Mouse (Mus musculus): Measurements from ENCODE around the gene Tcf7. TPM values are rescaled to one million over a fixed set of nuclear protein-coding genes. Genes with fewer than 3 reads are reported as not detected.

Gene Tcf7
- polyA plus RNA-seq, 1 experiment from 2014 or later = 9.2 TPM

DNA sequence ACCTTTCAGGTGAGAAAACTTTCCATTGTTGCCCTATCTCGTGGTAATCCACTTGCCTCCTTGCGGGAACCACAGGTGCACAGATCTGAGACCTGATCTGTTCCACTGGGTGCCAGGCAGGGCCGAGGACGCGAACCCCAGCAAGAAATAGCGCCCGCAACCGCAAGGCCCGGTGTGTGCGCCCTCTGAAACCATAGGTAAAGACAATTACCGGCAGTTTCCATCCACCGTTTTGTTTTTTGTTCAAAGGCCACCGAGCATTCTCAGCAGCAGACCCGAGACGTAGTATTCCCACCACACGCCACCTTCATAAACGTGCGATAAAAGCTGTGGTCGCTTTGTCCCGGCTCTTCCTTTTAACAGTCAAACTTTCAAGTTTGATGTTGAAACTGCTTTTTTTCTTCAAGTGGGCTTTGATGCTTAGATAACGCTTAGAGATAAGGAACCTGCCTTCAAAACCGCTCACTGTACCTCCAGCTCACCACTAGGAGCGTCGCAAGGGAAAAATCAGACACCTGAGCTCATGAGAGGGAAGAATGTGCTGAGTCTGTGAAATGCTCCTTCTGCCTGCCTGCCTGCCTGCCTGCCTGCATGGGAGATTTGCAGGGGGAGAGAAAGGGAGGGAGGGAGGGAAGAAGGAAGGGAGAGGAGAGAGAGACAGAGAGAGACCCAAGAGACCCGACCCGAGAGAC, 31.4 kb upstream of the Tcf7 start:
- Histone ChIP-seq H3K9me3 (replicated peaks; ENCODE audit: control insufficient read depth, low read length) (no peaks in the 10 kb centered on the region), H3K27ac (replicated peaks; ENCODE audit: low read depth, low read length) (no peak overlapping the region)
- DNase-seq (ENCODE audit: low spot score) = peak; percentile 68

DNA sequence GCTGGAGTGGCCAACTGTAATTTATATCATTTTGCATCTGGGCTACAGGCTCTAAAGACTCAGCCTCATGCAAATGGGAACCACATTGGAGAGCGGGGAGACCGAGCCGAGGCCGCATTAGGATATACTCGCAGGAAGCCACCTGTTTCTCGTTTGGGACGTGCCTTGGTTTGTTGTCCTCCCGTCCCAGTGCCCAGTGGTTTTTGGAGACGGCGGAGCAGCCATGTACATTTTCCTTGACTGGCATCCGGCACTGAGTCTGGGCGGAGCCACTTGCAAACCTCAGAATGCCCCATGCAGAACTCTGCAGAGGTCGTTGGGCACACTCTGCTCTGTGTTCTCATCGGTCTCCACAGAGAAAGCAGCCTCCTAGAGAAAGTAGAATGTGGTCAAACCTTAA, 27.9 kb upstream of the Tcf7 start:
- no peaks in the 10 kb centered on the region for H3K27me3 ChIP-seq (ENCODE audit: control insufficient read depth, insufficient read depth, low read length)
- H3K4me3 ChIP-seq (ENCODE audit: low read depth, low read length) = no peak overlapping the region
- H3K9ac ChIP-seq (replicated peaks; ENCODE audit: low read length) = no peak overlapping the region
- H3K27ac ChIP-seq (replicated peaks; ENCODE audit: low read depth, low read length) = no peak overlapping the region
- ATAC-seq (replicated peaks; ENCODE audit: insufficient number of reproducible peaks, low FRiP score, low TSS enrichment, low read depth) (no peak), DNase-seq (ENCODE audit: low spot score) (peak; percentile 79)
- 42% methylated on average over 14 of the region's 14 CpGs for WGBS
- H3K4me2 ChIP-seq (ENCODE audit: low read depth, low read length) = no peak overlapping the region
- peaks cover 3% of the 10 kb centered on the region; the same call in 1 of the 2 replicates for H3K4me1 ChIP-seq (ENCODE audit: control insufficient read depth, insufficient read depth, low read length)
- no peaks in the 10 kb centered on the region for H3K9me3 ChIP-seq (replicated peaks; ENCODE audit: control insufficient read depth, low read length)
- H3K36me3 ChIP-seq (replicated peaks; ENCODE audit: control insufficient read depth, insufficient read depth, low read depth, low read length) = no peaks in the 10 kb centered on the region

More for the DNA sequence above, 31.4 kb upstream of the Tcf7 start:
- Histone ChIP-seq H3K27me3 (ENCODE audit: control insufficient read depth, insufficient read depth, low read length) (no peaks in the 10 kb centered on the region), H3K9ac (replicated peaks; ENCODE audit: low read length) (no peak overlapping the region), H3K4me3 (ENCODE audit: low read depth, low read length) (no peak overlapping the region), H3K4me2 (ENCODE audit: low read depth, low read length) (0 out of 2 replicates have a peak overlapping the region, but pooled peaks have one; percentile 2), H3K4me1 (ENCODE audit: control insufficient read depth, insufficient read depth, low read length) (peaks cover 3% of the 10 kb centered on the region; the same call in 1 of the 2 replicates), H3K36me3 (replicated peaks; ENCODE audit: control insufficient read depth, insufficient read depth, low read depth, low read length) (no peaks in the 10 kb centered on the region)
- ATAC-seq (replicated peaks; ENCODE audit: insufficient number of reproducible peaks, low FRiP score, low TSS enrichment, low read depth) = no peak
- WGBS = 13% methylated on average over 26 of the region's 26 CpGs

DNA sequence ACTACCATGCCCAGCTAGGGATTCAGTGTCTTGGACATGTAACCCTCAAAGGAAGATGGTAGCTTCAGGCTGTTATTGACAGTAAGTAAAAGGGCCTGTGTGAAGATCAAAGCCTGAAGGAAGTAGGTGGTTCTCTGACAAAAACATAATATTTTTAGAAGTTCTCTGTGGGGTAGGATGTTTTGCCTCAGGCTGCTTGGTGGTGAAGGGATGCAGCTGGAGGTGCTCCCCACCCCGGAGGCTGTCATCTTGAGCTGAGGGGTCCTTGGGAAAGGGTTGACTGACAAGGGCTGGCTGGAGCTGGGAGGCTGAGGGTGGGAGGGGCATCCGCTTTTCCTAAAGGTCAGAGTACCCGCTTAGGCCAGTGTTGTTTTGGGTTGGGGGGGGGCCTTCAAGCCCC, 26.7 kb upstream of the Tcf7 start:
- H3K9ac ChIP-seq (replicated peaks; ENCODE audit: low read length) = no peak overlapping the region
- 41% methylated on average over 3 of the region's 3 CpGs for WGBS
- no peaks in the 10 kb centered on the region for H3K9me3 ChIP-seq (replicated peaks; ENCODE audit: control insufficient read depth, low read length)
- H3K4me1 ChIP-seq (ENCODE audit: control insufficient read depth, insufficient read depth, low read length) = no peaks in the 10 kb centered on the region; the same call in 1 of the 2 replicates
- H3K4me3 ChIP-seq (ENCODE audit: low read depth, low read length) = no peak overlapping the region
- ATAC-seq (replicated peaks; ENCODE audit: insufficient number of reproducible peaks, low FRiP score, low TSS enrichment, low read depth) (no peak), DNase-seq (ENCODE audit: low spot score) (no peak)
- no peak overlapping the region for H3K27ac ChIP-seq (replicated peaks; ENCODE audit: low read depth, low read length)
- H3K4me2 ChIP-seq (ENCODE audit: low read depth, low read length) = no peak overlapping the region
- no peaks in the 10 kb centered on the region for H3K36me3 ChIP-seq (replicated peaks; ENCODE audit: control insufficient read depth, insufficient read depth, low read depth, low read length)
- no peaks in the 10 kb centered on the region for H3K27me3 ChIP-seq (ENCODE audit: control insufficient read depth, insufficient read depth, low read length)

DNA sequence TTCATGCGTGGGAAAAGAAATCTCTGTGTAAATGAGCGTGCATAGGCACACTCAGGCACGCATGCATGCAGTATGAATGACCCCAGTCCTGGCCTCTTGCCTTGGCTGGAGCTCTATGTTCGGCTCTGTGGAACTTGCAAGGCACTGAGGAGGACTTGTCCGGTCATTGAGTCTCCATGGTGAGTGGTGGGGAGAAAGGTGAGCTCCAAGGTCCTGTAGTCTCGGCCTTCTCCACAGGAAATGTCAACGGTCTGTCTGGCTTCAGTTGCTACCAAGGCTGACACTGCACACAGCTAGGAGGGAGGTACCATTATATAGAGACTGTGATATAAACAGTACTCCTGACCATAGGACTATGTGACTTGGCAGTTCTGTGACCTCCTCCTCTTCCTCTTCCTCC, 23.6 kb upstream of the Tcf7 start:
- H3K4me1 ChIP-seq (ENCODE audit: control insufficient read depth, insufficient read depth, low read length) = no peaks in the 10 kb centered on the region
- no peaks in the 10 kb centered on the region for H3K9me3 ChIP-seq (replicated peaks; ENCODE audit: control insufficient read depth, low read length)
- H3K9ac ChIP-seq (replicated peaks; ENCODE audit: low read length) = no peak overlapping the region
- H3K36me3 ChIP-seq (replicated peaks; ENCODE audit: control insufficient read depth, insufficient read depth, low read depth, low read length) = no peaks in the 10 kb centered on the region
- no peak for ATAC-seq (replicated peaks; ENCODE audit: insufficient number of reproducible peaks, low FRiP score, low TSS enrichment, low read depth)
- no peak overlapping the region for H3K27ac ChIP-seq (replicated peaks; ENCODE audit: low read depth, low read length)
- no peak for DNase-seq (ENCODE audit: low spot score)
- no peaks in the 10 kb centered on the region for H3K27me3 ChIP-seq (ENCODE audit: control insufficient read depth, insufficient read depth, low read length)
- 80% methylated on average over 7 of the region's 7 CpGs for WGBS
- no peak overlapping the region for H3K4me2 ChIP-seq (ENCODE audit: low read depth, low read length)
- no peak overlapping the region for H3K4me3 ChIP-seq (ENCODE audit: low read depth, low read length)

DNA sequence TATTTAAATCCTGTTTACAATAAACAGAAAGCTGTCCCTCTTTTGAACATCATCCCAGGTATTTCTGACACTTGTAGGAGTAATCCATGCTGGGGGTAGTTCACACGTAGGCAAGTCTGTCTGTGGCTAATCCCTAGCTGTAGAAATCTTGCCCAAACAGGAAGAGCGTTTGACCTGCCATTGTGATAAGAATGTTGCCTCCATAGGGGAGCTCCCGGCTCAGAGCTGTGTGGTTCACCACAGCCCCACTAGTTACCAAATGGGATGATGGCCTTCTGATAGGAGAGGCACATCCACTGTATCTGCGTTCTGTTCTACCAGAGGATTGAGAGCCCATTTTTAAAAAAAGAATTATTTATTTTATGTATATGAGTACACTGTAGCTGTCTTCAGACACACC, 22.5 kb upstream of the Tcf7 start:
- Histone ChIP-seq H3K4me3 (ENCODE audit: low read depth, low read length) (no peak overlapping the region), H3K27ac (replicated peaks; ENCODE audit: low read depth, low read length) (no peak overlapping the region), H3K9ac (replicated peaks; ENCODE audit: low read length) (no peak overlapping the region), H3K4me1 (ENCODE audit: control insufficient read depth, insufficient read depth, low read length) (no peaks in the 10 kb centered on the region), H3K27me3 (ENCODE audit: control insufficient read depth, insufficient read depth, low read length) (no peaks in the 10 kb centered on the region), H3K36me3 (replicated peaks; ENCODE audit: control insufficient read depth, insufficient read depth, low read depth, low read length) (no peaks in the 10 kb centered on the region), H3K4me2 (ENCODE audit: low read depth, low read length) (no peak overlapping the region), H3K9me3 (replicated peaks; ENCODE audit: control insufficient read depth, low read length) (no peaks in the 10 kb centered on the region)
- ATAC-seq (replicated peaks; ENCODE audit: insufficient number of reproducible peaks, low FRiP score, low TSS enrichment, low read depth) (no peak), DNase-seq (ENCODE audit: low spot score) (no peak)
- WGBS = 50% methylated on average over 4 of the region's 4 CpGs

DNA sequence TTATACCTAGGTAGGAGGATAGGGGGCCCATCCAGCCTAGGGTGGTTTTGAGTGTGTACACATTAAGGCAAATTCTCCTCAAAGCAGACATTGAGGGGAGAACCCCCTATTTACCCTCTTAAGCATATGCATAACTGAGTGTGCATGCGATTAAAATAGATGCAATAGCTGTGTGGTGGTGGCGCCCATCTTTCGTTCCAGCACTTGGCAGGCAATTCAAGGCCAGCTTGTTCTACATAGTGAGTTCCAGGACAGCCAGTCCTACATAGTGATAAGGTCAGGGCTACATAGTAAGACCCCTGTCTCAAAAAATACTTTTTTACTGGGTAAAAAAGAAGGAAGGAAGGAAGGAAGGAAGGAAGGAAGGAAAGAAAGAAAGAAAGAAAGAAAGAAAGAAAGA, 19.9 kb upstream of the Tcf7 start:
- WGBS = 85% methylated on average over 3 of the region's 3 CpGs
- ATAC-seq (replicated peaks; ENCODE audit: insufficient number of reproducible peaks, low FRiP score, low TSS enrichment, low read depth) = no peak

DNA sequence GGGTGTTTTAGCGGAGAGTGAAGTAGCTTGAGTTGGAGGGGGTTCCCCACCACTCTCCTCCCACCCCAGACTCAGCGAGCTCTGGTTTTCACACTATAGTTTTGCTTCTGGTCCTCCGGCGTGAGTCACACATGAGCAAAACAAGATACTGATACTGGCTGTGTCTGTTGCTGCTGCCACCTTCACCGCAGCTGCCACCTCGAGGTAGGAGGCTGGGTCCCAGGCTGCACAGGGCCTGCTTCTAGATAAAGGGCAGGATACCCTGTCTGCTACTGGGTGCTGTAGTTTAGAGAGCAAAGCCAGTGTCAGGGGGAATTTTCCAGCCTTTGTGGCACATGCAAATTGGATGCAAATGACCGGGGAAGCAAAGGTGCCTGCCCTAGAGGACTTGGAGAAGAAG, 16.9 kb upstream of the Tcf7 start:
- 66% methylated on average over 7 of the region's 7 CpGs for WGBS
- DNase-seq (ENCODE audit: low spot score) = no peak
- no peak overlapping the region for H3K4me3 ChIP-seq (ENCODE audit: low read depth, low read length)
- ATAC-seq (replicated peaks; ENCODE audit: insufficient number of reproducible peaks, low FRiP score, low TSS enrichment, low read depth) = no peak
- no peak overlapping the region for H3K27ac ChIP-seq (replicated peaks; ENCODE audit: low read depth, low read length)
- no peaks in the 10 kb centered on the region for H3K36me3 ChIP-seq (replicated peaks; ENCODE audit: control insufficient read depth, insufficient read depth, low read depth, low read length)
- H3K9ac ChIP-seq (replicated peaks; ENCODE audit: low read length) = no peak overlapping the region
- no peaks in the 10 kb centered on the region for H3K27me3 ChIP-seq (ENCODE audit: control insufficient read depth, insufficient read depth, low read length)
- H3K4me2 ChIP-seq (ENCODE audit: low read depth, low read length) = no peak overlapping the region
- H3K4me1 ChIP-seq (ENCODE audit: control insufficient read depth, insufficient read depth, low read length) = no peaks in the 10 kb centered on the region
- H3K9me3 ChIP-seq (replicated peaks; ENCODE audit: control insufficient read depth, low read length) = no peaks in the 10 kb centered on the region

More for the DNA sequence above, 19.9 kb upstream of the Tcf7 start:
- no peaks in the 10 kb centered on the region for H3K9me3 ChIP-seq (replicated peaks; ENCODE audit: control insufficient read depth, low read length)
- no peaks in the 10 kb centered on the region for H3K27me3 ChIP-seq (ENCODE audit: control insufficient read depth, insufficient read depth, low read length)
- no peak overlapping the region for H3K9ac ChIP-seq (replicated peaks; ENCODE audit: low read length)
- H3K4me1 ChIP-seq (ENCODE audit: control insufficient read depth, insufficient read depth, low read length) = no peaks in the 10 kb centered on the region
- H3K4me2 ChIP-seq (ENCODE audit: low read depth, low read length) = no peak overlapping the region
- DNase-seq (ENCODE audit: low spot score) = no peak
- H3K4me3 ChIP-seq (ENCODE audit: low read depth, low read length) = no peak overlapping the region
- no peak overlapping the region for H3K27ac ChIP-seq (replicated peaks; ENCODE audit: low read depth, low read length)
- no peaks in the 10 kb centered on the region for H3K36me3 ChIP-seq (replicated peaks; ENCODE audit: control insufficient read depth, insufficient read depth, low read depth, low read length)

DNA sequence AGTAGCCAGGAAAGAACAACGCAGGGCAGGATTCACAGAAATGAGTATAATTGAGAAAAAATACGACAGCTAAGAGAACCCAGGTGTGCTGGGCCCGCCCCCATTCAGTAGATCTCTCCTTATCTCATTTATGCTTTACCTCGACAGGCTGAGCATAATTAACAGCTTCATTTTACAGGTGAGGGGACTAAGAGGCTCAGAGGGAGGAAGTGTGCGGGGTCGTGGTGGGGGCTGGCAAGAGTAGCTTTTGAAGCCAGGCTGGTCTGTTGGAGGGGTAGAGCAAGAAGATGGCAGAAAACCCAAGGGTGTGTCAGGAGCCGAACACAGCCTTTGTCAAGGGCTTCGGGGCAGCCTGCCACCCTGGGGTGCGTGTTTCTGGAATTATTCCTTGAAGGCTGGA, 16.1 kb upstream of the Tcf7 start:
- no peak overlapping the region for H3K27ac ChIP-seq (replicated peaks; ENCODE audit: low read depth, low read length)
- WGBS = 77% methylated on average over 9 of the region's 9 CpGs

More for the DNA sequence above, 16.1 kb upstream of the Tcf7 start:
- DNase-seq (ENCODE audit: low spot score) (no peak), ATAC-seq (replicated peaks; ENCODE audit: insufficient number of reproducible peaks, low FRiP score, low TSS enrichment, low read depth) (no peak)
- H3K36me3 ChIP-seq (replicated peaks; ENCODE audit: control insufficient read depth, insufficient read depth, low read depth, low read length) = no peaks in the 10 kb centered on the region
- H3K4me3 ChIP-seq (ENCODE audit: low read depth, low read length) = no peak overlapping the region
- no peaks in the 10 kb centered on the region for H3K9me3 ChIP-seq (replicated peaks; ENCODE audit: control insufficient read depth, low read length)
- H3K4me1 ChIP-seq (ENCODE audit: control insufficient read depth, insufficient read depth, low read length) = no peaks in the 10 kb centered on the region
- H3K27me3 ChIP-seq (ENCODE audit: control insufficient read depth, insufficient read depth, low read length) = no peaks in the 10 kb centered on the region
- H3K9ac ChIP-seq (replicated peaks; ENCODE audit: low read length) = no peak overlapping the region
- no peak overlapping the region for H3K4me2 ChIP-seq (ENCODE audit: low read depth, low read length)
